Mouse (Mus musculus) G1E (cell line): ENCODE measurements around the gene Vcl. TPM values are rescaled to one million over a fixed set of nuclear protein-coding genes. Genes with fewer than 3 reads are reported as not detected.

Experiments
- ATAC-seq: 2 replicates; pipeline ENCODE4 v1.8.0; 2016; ENCODE audit warnings: mild to moderate bottlenecking; ENCODE audit not compliant: insufficient number of reproducible peaks, poor library complexity, low FRiP score, severe bottlenecking; ENCODE audit errors: extremely low read depth
- DNase-seq: peaks from one replicate; pipeline ENCODE4 v3.0.0; 2012; ENCODE audit warnings: low spot score
- H3K27me3 ChIP-seq: 2 replicates; pipeline ENCODE4 v1.6.1; 2012; ENCODE audit warnings: mild to moderate bottlenecking, low read length, inconsistent platforms; ENCODE audit not compliant: insufficient read depth
- H3K36me3 ChIP-seq: replicated peaks from 2 replicates; pipeline ENCODE3; 2012; ENCODE audit warnings: mild to moderate bottlenecking, inconsistent platforms
- H3K4me1 ChIP-seq: 2 replicates; pipeline ENCODE4 v1.6.1; 2012; ENCODE audit warnings: low read depth, low read length, inconsistent platforms, mixed read lengths; ENCODE audit not compliant: insufficient read depth
- H3K4me3 ChIP-seq: 2 replicates; pipeline ENCODE4 v1.5.1; 2012; ENCODE audit warnings: low read depth, mild to moderate bottlenecking, inconsistent platforms, low read length, moderate library complexity, mixed read lengths
- H3K9me3 ChIP-seq: replicated peaks from 2 replicates; pipeline ENCODE4 v1.6.1; 2012; ENCODE audit warnings: inconsistent platforms
- CTCF ChIP-seq: IDR thresholded peaks from 2 replicates; pipeline ENCODE4 v1.5.1; 2012; ENCODE audit warnings: low read depth, low read length, inconsistent platforms, mixed read lengths
- GATA1 ChIP-seq: IDR thresholded peaks from 2 replicates; pipeline ENCODE4 v1.6.1; 2012; ENCODE audit warnings: borderline replicate concordance, low read length, inconsistent platforms, mixed read lengths
- GATA2 ChIP-seq: IDR thresholded peaks from 2 replicates; pipeline ENCODE4 v1.6.1; 2012; ENCODE audit warnings: low read depth, low read length, inconsistent platforms, borderline replicate concordance
- POLR2AphosphoS5 ChIP-seq: IDR thresholded peaks from 2 replicates; pipeline ENCODE4 v1.6.1; 2012; ENCODE audit warnings: low read depth, low read length, inconsistent platforms; ENCODE audit not compliant: insufficient replicate concordance
- TAL1 ChIP-seq: conservative IDR thresholded peaks from 2 replicates; pipeline ENCODE4 v1.6.1; 2012; ENCODE audit warnings: low read depth, low read length, inconsistent platforms, mixed read lengths
- polyA plus RNA-seq: library from polyadenylated mRNA; stranded (reverse); fragments of >175 nt; gene quantifications from 2 replicates; pipeline ENCODE4 v1.2.3, GENCODE M21; 2012
- total RNA-seq, 2 experiments: library from RNA; stranded (forward) in 1 of 2; stranded (reverse) in 1 of 2; fragments of 200-1000 nt in 1 of 2; fragments of >200 nt in 1 of 2; fragmentation: Nextera tagmentation in 1 of 2; gene quantifications; 2 replicates each; pipeline ENCODE4 v1.2.3; 2014 to 2017

Gene Vcl
- total and polyA plus RNA-seq, 3 experiments: 36.9 to 125 (median 47.3) TPM

- H3K9me3 ChIP-seq: no peaks in the 10 kb centered on the region
- H3K4me1 ChIP-seq: peaks cover 9% of the 10 kb centered on the region; the same call in 1 of the 2 replicates
- no peak for ATAC-seq
- H3K36me3 ChIP-seq: peaks cover 42% of the 10 kb centered on the region
- H3K4me3 ChIP-seq: no peak overlapping the region
- no peak for TF ChIP-seq POLR2AphosphoS5
- no peak for TF ChIP-seq GATA2
- no peak for TF ChIP-seq GATA1
- TF ChIP-seq TAL1: no peak
- no peak for TF ChIP-seq CTCF
- no peak for DNase-seq
- H3K27me3 ChIP-seq: no peaks in the 10 kb centered on the region
These were observed 62.3 kb downstream of the Vcl start for GRCm38 (mm10) chr14:20991492-20991891.

- Histone ChIP-seq H3K4me3 (no peak overlapping the region), H3K36me3 (peaks cover 40% of the 10 kb centered on the region), H3K9me3 (no peaks in the 10 kb centered on the region), H3K4me1 (peaks cover 9% of the 10 kb centered on the region; the same call in 1 of the 2 replicates), H3K27me3 (no peaks in the 10 kb centered on the region)
- ATAC-seq (no peak), DNase-seq (peak; percentile 15)
- TF ChIP-seq CTCF (peak; percentile 58; the same call in 1 of the 2 replicates), TAL1 (no peak)
These were observed 64.0 kb downstream of the Vcl start for GRCm38 (mm10) chr14:20993067-20993691.

DNA sequence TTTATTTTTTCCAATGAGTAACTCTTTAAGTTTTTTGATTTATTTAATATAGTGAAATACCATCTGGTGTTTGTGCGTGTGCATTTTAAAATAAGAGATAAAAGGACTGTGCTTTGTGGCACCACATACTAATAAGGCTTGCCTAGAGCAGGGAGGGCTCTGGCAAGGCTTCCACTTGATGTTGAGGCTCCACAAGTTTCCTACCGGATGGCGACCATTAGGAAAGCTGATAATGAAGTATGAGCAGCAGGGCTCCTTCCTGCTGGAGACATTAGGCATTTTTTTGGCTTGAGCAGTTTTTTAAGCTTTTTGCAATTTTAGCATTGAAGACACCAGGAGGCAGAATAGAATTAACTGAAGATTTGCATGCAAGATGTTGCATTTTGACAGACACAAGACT lies 65.3 kb downstream of the Vcl start:
- ATAC-seq: no peak
- no peaks in the 10 kb centered on the region for H3K9me3 ChIP-seq
- DNase-seq: no peak
- no peaks in the 10 kb centered on the region for H3K27me3 ChIP-seq
- no peak for TF ChIP-seq CTCF
- no peak for TF ChIP-seq GATA2
- TF ChIP-seq TAL1: no peak
- TF ChIP-seq POLR2AphosphoS5: no peak
- TF ChIP-seq GATA1: no peak
- peaks cover 9% of the 10 kb centered on the region; the same call in 1 of the 2 replicates for H3K4me1 ChIP-seq
- H3K36me3 ChIP-seq: peaks cover 42% of the 10 kb centered on the region
- H3K4me3 ChIP-seq: no peak overlapping the region

- ATAC-seq (no peak), DNase-seq (no peak)
- peaks cover 9% of the 10 kb centered on the region; the same call in 1 of the 2 replicates for H3K4me1 ChIP-seq
- no peak overlapping the region for H3K4me3 ChIP-seq
- peaks cover 43% of the 10 kb centered on the region for H3K36me3 ChIP-seq
- no peaks in the 10 kb centered on the region for H3K27me3 ChIP-seq
- no peaks in the 10 kb centered on the region for H3K9me3 ChIP-seq
- TF ChIP-seq POLR2AphosphoS5: no peak
- no peak for TF ChIP-seq CTCF
- no peak for TF ChIP-seq GATA2
- no peak for TF ChIP-seq GATA1
- no peak for TF ChIP-seq TAL1
These were observed 66.3 kb downstream of the Vcl start for GRCm38 (mm10) chr14:20995497-20995896.

DNA sequence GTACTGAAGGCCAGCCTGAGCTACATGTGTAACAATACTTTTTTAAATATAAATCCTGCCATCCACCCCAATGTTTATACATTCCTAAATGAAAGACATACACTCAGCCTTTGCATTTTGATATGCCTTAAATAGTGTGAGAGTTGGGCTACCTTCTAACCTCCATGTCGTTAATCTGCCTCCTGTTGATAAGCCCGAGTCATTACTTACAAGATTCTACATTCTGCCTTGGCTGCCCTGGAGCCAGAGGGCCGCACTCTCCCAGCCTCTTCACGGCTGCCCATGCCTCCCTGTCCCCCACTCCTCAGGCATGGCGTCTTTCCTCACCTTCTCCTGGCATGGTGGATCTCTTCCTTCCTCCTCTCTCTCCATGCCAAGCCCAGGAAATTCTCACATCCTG lies 67.2 kb downstream of the Vcl start:
- ATAC-seq: no peak
- Histone ChIP-seq H3K4me3 (no peak overlapping the region), H3K36me3 (peaks cover 47% of the 10 kb centered on the region)

GRCm38 (mm10) chr14:20997548-20997947 lies 68.3 kb downstream of the Vcl start:
- Histone ChIP-seq H3K4me1 (peaks cover 9% of the 10 kb centered on the region; the same call in 1 of the 2 replicates), H3K9me3 (no peaks in the 10 kb centered on the region), H3K4me3 (no peak overlapping the region), H3K27me3 (no peaks in the 10 kb centered on the region), H3K36me3 (peaks cover 42% of the 10 kb centered on the region)
- DNase-seq (no peak), ATAC-seq (no peak)
- TF ChIP-seq TAL1 (no peak), CTCF (no peak), GATA1 (no peak), GATA2 (no peak), POLR2AphosphoS5 (no peak)

More for the DNA sequence above, 67.2 kb downstream of the Vcl start:
- TF ChIP-seq CTCF (no peak), GATA2 (no peak), POLR2AphosphoS5 (no peak), GATA1 (no peak), TAL1 (no peak)
- H3K27me3 ChIP-seq: no peaks in the 10 kb centered on the region
- peaks cover 9% of the 10 kb centered on the region; the same call in 1 of the 2 replicates for H3K4me1 ChIP-seq
- H3K9me3 ChIP-seq: no peaks in the 10 kb centered on the region
- DNase-seq: no peak

- ATAC-seq (no peak), DNase-seq (no peak)
- no peak for TF ChIP-seq TAL1
- TF ChIP-seq CTCF: no peak
- no peak for TF ChIP-seq GATA1
- no peak for TF ChIP-seq POLR2AphosphoS5
- TF ChIP-seq GATA2: no peak
- Histone ChIP-seq H3K4me3 (no peak overlapping the region), H3K4me1 (no peaks in the 10 kb centered on the region; the same call in 1 of the 2 replicates), H3K9me3 (no peaks in the 10 kb centered on the region), H3K36me3 (peaks cover 52% of the 10 kb centered on the region), H3K27me3 (no peaks in the 10 kb centered on the region)
These were observed 70.4 kb downstream of the Vcl start for GRCm38 (mm10) chr14:20999617-21000016.
